Mouse (Mus musculus) ovary, postnatal 14 days (tissue): Measurements from ENCODE around the gene Tomm40l.
"Not testable (repeated sequence)": the region's sequence is repeated elsewhere in the genome, so short reads cannot be mapped to it uniquely, and the experiment has no call there.

Source experiments
- DNase-seq: peaks from one replicate; pipeline ENCODE4 v3.0.0; 2022; ENCODE audit warnings: low spot score

Tomm40l gene

GRCm38 (mm10) chr1:171250680-171251593 is 28.6 kb upstream of the Tomm40l start, which contains the start of gene Ndufs2:
Gene Ndufs2 (minus strand): TSS chr1:171251388.
- no peak for DNase-seq

- no peak for DNase-seq
Observed at GRCm38 (mm10) chr1:171249913-171250600, 27.7 kb upstream of the Tomm40l start, which contains the start of gene Adamts4. Gene Adamts4 (plus strand): TSS chr1:171250421.

- no peak for DNase-seq
Observed at GRCm38 (mm10) chr1:171248386-171249226, 26.3 kb upstream of the Tomm40l start.

- no peak for DNase-seq
Observed at GRCm38 (mm10) chr1:171247916-171248315, 25.6 kb upstream of the Tomm40l start.

- DNase-seq, result no peak
Observed at GRCm38 (mm10) chr1:171247453-171247841, 25.1 kb upstream of the Tomm40l start.

- peak; percentile 96 for DNase-seq
Observed at GRCm38 (mm10) chr1:171246709-171247452, 24.6 kb upstream of the Tomm40l start.

GRCm38 (mm10) chr1:171245353-171245752 is 23.0 kb upstream of the Tomm40l start:
- DNase-seq, result no peak

- not testable (repeated sequence) for DNase-seq
Observed at GRCm38 (mm10) chr1:171241952-171242351, 19.6 kb upstream of the Tomm40l start.

GRCm38 (mm10) chr1:171240911-171241310 is 18.6 kb upstream of the Tomm40l start:
- no peak for DNase-seq

GRCm38 (mm10) chr1:171239992-171240744 is 17.9 kb upstream of the Tomm40l start:
- no peak for DNase-seq

GRCm38 (mm10) chr1:171238463-171238862 is 16.1 kb upstream of the Tomm40l start:
- DNase-seq, result no peak

- no peak for DNase-seq
Observed at GRCm38 (mm10) chr1:171237438-171237837, 15.1 kb upstream of the Tomm40l start.

GRCm38 (mm10) chr1:171235791-171236190 is 13.5 kb upstream of the Tomm40l start:
- no peak for DNase-seq

GRCm38 (mm10) chr1:171234538-171234937 is 12.2 kb upstream of the Tomm40l start:
- DNase-seq, result no peak

- no peak for DNase-seq
Observed at GRCm38 (mm10) chr1:171234126-171234525, 11.8 kb upstream of the Tomm40l start, which contains the start of gene Fcer1g. Gene Fcer1g (minus strand): TSS chr1:171234365.

- DNase-seq, result no peak
Observed at GRCm38 (mm10) chr1:171232800-171233730, 10.8 kb upstream of the Tomm40l start.

GRCm38 (mm10) chr1:171232348-171232747 is 10.0 kb upstream of the Tomm40l start:
- no peak for DNase-seq

- no peak for DNase-seq
Observed at GRCm38 (mm10) chr1:171231844-171232243, 9.5 kb upstream of the Tomm40l start.

- no peak for DNase-seq
Observed at GRCm38 (mm10) chr1:171230215-171230614, 7.9 kb upstream of the Tomm40l start.
